Mouse (Mus musculus): ENCODE data around the gene Cnnm2.

DNA sequence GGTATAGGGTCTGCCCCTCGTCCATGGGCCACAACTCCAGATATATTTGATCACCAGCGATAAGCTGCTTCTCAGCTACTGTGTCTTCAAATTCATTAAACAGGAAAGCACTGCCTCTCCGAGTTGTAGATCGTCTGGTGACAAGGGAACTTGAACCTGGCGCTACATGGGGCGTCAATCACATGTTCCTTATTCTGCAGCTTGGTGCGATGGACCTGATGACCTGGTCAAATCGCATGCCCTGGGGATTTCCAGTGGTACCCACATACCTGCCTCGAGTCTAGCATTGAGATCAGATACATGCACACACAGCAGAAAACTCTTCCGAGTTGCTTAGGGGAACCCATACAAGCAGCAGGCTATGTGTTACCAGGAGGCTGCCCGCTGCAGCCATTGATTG, 8.4 kb downstream of the Cnnm2 start:
- TF ChIP-seq CTCF (IDR thresholded peaks at IDR 0.05; ENCODE audit: extremely low read depth, insufficient read depth, low read length), result no peak
- TF ChIP-seq POLR2A (IDR thresholded peaks at IDR 0.05; ENCODE audit: extremely low read depth, insufficient read depth, low read length), result no peak

All from cortical plate, adult 2 months (tissue).